Mouse (Mus musculus) E14TG2a.4 (cell line): ENCODE data around the gene Tas2r130.

Source experiments
- CTCF ChIP-seq: conservative IDR thresholded peaks from 2 replicates; pipeline ENCODE4 v1.5.1; 2014; ENCODE audit warnings: low read length
- NANOG ChIP-seq: IDR thresholded peaks from 2 replicates; pipeline ENCODE4 v1.6.1; 2014; ENCODE audit warnings: borderline replicate concordance, low read length, mixed read lengths
- POU5F1 ChIP-seq: IDR thresholded peaks from 2 replicates; pipeline ENCODE4 v1.6.1; 2014; ENCODE audit warnings: low read length, borderline replicate concordance

GRCm38 (mm10) chr6:131630812-131631211 lies at the start of gene Tas2r130:
- TF ChIP-seq CTCF (no peak), POU5F1 (no peak), NANOG (no peak)
